Mouse (Mus musculus) neutrophil, adult 5-6 weeks (primary cell): ENCODE data around the gene Tmem200c. TPM values are rescaled to one million over a fixed set of nuclear protein-coding genes. Genes with fewer than 3 reads are reported as not detected.

Experiments used
- ATAC-seq: fragments of 151-379, 151-347 bp; 2 replicates; pipeline ENCODE4 v1.8.0; 2017; ENCODE audit warnings: mild to moderate bottlenecking, moderate TSS enrichment; ENCODE audit not compliant: insufficient number of reproducible peaks, poor library complexity, low FRiP score, severe bottlenecking; ENCODE audit errors: extremely low read depth
- total RNA-seq: library from RNA; stranded (forward); fragments of 200-1000 nt; gene quantifications from 2 replicates; pipeline ENCODE4 v1.2.3, GENCODE M21; 2017

Gene Tmem200c
- total RNA-seq, 1 experiment from 2014 or later: not detected

DNA sequence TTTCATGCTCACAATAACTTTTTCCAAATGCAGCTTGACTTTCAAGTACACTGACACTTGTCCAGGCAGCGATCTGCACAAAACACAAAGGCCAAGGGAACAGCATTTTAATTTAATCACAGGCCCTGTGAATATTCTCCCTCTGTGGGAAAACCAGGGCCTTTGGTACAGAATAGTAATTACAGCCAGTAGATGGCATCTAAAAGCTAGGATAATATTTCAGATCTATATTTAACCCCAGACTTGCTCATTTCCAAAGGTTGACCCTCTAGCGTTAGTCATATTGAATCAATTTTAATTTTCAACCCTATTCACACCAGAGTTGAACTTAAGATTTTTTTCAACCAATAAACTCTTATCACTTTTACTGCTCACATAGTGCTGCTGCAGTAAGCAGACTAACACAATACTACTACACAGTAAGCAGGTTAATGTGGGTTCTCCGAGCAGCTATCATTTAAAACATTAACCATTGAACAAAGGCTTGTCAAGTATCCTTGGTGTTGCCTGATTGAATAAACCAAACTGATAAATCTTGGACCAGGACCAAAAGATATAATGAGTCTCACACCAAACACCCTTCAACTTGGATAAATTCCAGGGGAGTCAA, 57.2 kb downstream of the Tmem200c start:
- no peak for ATAC-seq

DNA sequence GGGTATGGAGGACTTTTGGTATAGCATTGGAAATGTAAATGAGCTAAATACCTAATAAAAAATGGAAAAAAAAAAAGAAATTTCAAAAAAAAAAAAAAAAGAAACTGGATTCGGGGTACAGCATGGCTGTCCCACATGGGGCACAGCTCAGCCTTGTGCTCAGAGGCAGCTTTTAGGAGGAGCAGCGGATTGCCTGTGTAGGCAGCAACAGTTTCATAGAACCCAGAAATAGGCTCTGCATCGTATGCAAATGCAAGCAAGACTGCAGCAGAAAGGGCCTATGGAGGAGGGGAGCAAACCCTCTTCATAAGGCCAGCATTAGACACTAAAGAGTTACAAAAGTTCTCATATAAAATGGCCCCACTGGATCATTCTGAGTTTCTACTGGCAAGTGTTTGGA, 64.2 kb downstream of the Tmem200c start:
- no peak for ATAC-seq

Other genes with a start within 250 kb of the Tmem200c start
- gene Epb41l3, start 249.1 kb downstream of the Tmem200c start, total RNA-seq: not detected in 2 replicates